Mouse (Mus musculus) liver, adult 2 months (tissue): ENCODE data around the gene Aknad1. TPM values are rescaled to one million over a fixed set of nuclear protein-coding genes. Genes with fewer than 3 reads are reported as not detected.

ENCODE experiments used
- DNase-seq: peaks from one replicate; pipeline ENCODE4 v3.0.0-alpha.2; 2011; ENCODE audit warnings: low read depth, low spot score; ENCODE audit errors: extremely low read depth
- H3K27ac ChIP-seq: fragments of 200-500 bp; replicated peaks from 2 replicates; pipeline ENCODE4 v1.5.1; 2012; ENCODE audit warnings: low read depth, mild to moderate bottlenecking, control low read depth, inconsistent platforms, low read length; ENCODE audit not compliant: insufficient read depth
- H3K27me3 ChIP-seq: fragments of 200-500 bp; 2 replicates; pipeline ENCODE4 v1.6.1; 2012; ENCODE audit warnings: mild to moderate bottlenecking, moderate library complexity, low read length, inconsistent platforms; ENCODE audit not compliant: control insufficient read depth, insufficient read depth
- H3K36me3 ChIP-seq: fragments of 200-500 bp; 2 replicates; pipeline ENCODE4 v1.6.1; 2012; ENCODE audit warnings: low read length, inconsistent platforms; ENCODE audit not compliant: control insufficient read depth, insufficient read depth
- H3K4me1 ChIP-seq: fragments of 200-500 bp; 2 replicates; pipeline ENCODE4 v1.6.1; 2011; ENCODE audit warnings: low read length; ENCODE audit not compliant: control insufficient read depth, insufficient read depth
- H3K4me3 ChIP-seq: fragments of 200-500 bp; 2 replicates; pipeline ENCODE4 v1.5.1; 2011; ENCODE audit warnings: low read depth, mild to moderate bottlenecking, control low read depth, low read length, moderate library complexity; ENCODE audit not compliant: insufficient read depth
- H3K79me2 ChIP-seq: fragments of 200-500 bp; 2 replicates; pipeline ENCODE4 v1.6.1; 2012; ENCODE audit warnings: inconsistent platforms, mild to moderate bottlenecking, low read length, moderate library complexity; ENCODE audit not compliant: control insufficient read depth, insufficient read depth
- H3K9ac ChIP-seq: fragments of 200-500 bp; 2 replicates; pipeline ENCODE4 v1.6.1; 2012; ENCODE audit warnings: low read depth, mild to moderate bottlenecking, control low read depth, inconsistent platforms, low read length
- CTCF ChIP-seq: fragments of 200-500 bp; IDR thresholded peaks from 2 replicates; pipeline ENCODE4 v1.5.1; 2011; ENCODE audit warnings: low read depth, low read length, control low read depth
- POLR2A ChIP-seq: fragments of 200-500 bp; IDR thresholded peaks from 2 replicates; pipeline ENCODE4 v1.6.1; 2011; ENCODE audit warnings: low read length, control low read depth; ENCODE audit not compliant: insufficient read depth; ENCODE audit errors: extremely low read depth
- WGBS: fragments of 180-500 bp; shearing (Covaris S2); methylation state at CpG from one replicate; pipeline ENCODE4 v1.1.7; 2018; 5-methylcytosine and 5-hydroxymethylcytosine counted together
- polyA plus RNA-seq: library from polyadenylated mRNA; depleted of rRNA; stranded (reverse); fragments of >200 nt; gene quantifications from 2 replicates; pipeline ENCODE4 v1.2.3, GENCODE M21; 2012; rRNA removed
- total RNA-seq: library from RNA; depleted of rRNA; stranded (reverse); fragments of >200 nt; gene quantifications from 2 replicates; pipeline ENCODE4 v1.2.3, GENCODE M21; 2014; rRNA removed

Aknad1 gene
- not detected in 2 replicates for total RNA-seq
- polyA plus RNA-seq = not detected in 2 replicates

- H3K27ac ChIP-seq = no peak within 1 kb of the TSS
- no peak within 1 kb of the TSS for H3K4me3 ChIP-seq
- no peak for DNase-seq
- no peaks in the 10 kb centered on the region for H3K27me3 ChIP-seq
- TF ChIP-seq POLR2A (no peak), CTCF (no peak)
- H3K9ac ChIP-seq = no peak within 1 kb of the TSS
- no peaks in the 10 kb centered on the region for H3K36me3 ChIP-seq
- no peaks in the 10 kb centered on the region for H3K79me2 ChIP-seq
- 83% methylated on average over 8 of the region's 8 CpGs for WGBS
- H3K4me1 ChIP-seq = no peaks in the 10 kb centered on the region
These were observed at the start of gene Aknad1 for GRCm38 (mm10) chr3:108739045-108739708. TSS of gene Aknad1 (plus strand) at chr3:108739658.

- Histone ChIP-seq H3K4me1 (no peaks in the 10 kb centered on the region), H3K27me3 (no peaks in the 10 kb centered on the region), H3K27ac (no peak overlapping the region), H3K36me3 (peaks cover 2% of the 10 kb centered on the region), H3K79me2 (no peaks in the 10 kb centered on the region), H3K4me3 (no peak overlapping the region), H3K9ac (no peak overlapping the region)
- TF ChIP-seq CTCF (no peak), POLR2A (no peak)
- WGBS = 89% methylated on average over 4 of the region's 4 CpGs
- no peak for DNase-seq
These were observed 49.5 kb upstream of the Aknad1 start for GRCm38 (mm10) chr3:108689979-108690378.

GRCm38 (mm10) chr3:108694321-108694720 is 45.1 kb upstream of the Aknad1 start:
- Histone ChIP-seq H3K79me2 (no peaks in the 10 kb centered on the region), H3K4me3 (no peak overlapping the region), H3K4me1 (no peaks in the 10 kb centered on the region), H3K9ac (no peak overlapping the region), H3K36me3 (peaks cover 13% of the 10 kb centered on the region), H3K27me3 (no peaks in the 10 kb centered on the region), H3K27ac (no peak overlapping the region)
- TF ChIP-seq CTCF = no peak
- no peak for TF ChIP-seq POLR2A
- WGBS = 89% methylated on average over 9 of the region's 9 CpGs
- no peak for DNase-seq

GRCm38 (mm10) chr3:108698662-108699061 is 40.8 kb upstream of the Aknad1 start:
- WGBS = 96% methylated on average over 8 of the region's 8 CpGs
- no peak for DNase-seq

GRCm38 (mm10) chr3:108699786-108700185 is 39.7 kb upstream of the Aknad1 start:
- 86% methylated on average over 4 of the region's 4 CpGs for WGBS
- peaks cover 16% of the 10 kb centered on the region for H3K36me3 ChIP-seq
- H3K79me2 ChIP-seq = no peaks in the 10 kb centered on the region

More at GRCm38 (mm10) chr3:108698662-108699061, 40.8 kb upstream of the Aknad1 start:
- H3K4me3 ChIP-seq = no peak overlapping the region
- H3K79me2 ChIP-seq = no peaks in the 10 kb centered on the region
- no peak overlapping the region for H3K27ac ChIP-seq
- no peak for TF ChIP-seq CTCF
- no peak for TF ChIP-seq POLR2A
- no peak overlapping the region for H3K9ac ChIP-seq
- H3K4me1 ChIP-seq = no peaks in the 10 kb centered on the region
- no peaks in the 10 kb centered on the region for H3K27me3 ChIP-seq
- peaks cover 16% of the 10 kb centered on the region for H3K36me3 ChIP-seq

GRCm38 (mm10) chr3:108701256-108701655 is 38.2 kb upstream of the Aknad1 start:
- no peak overlapping the region for H3K27ac ChIP-seq
- no peak for TF ChIP-seq POLR2A
- TF ChIP-seq CTCF = 0 out of 2 replicates have a peak, but pooled peaks have one; percentile 27
- H3K79me2 ChIP-seq = no peaks in the 10 kb centered on the region
- H3K4me3 ChIP-seq = no peak overlapping the region
- peak; percentile 59 for DNase-seq
- WGBS = 72% methylated on average over 1 of the region's 1 CpGs
- H3K36me3 ChIP-seq = peaks cover 11% of the 10 kb centered on the region
- H3K4me1 ChIP-seq = no peaks in the 10 kb centered on the region
- H3K27me3 ChIP-seq = no peaks in the 10 kb centered on the region
- no peak overlapping the region for H3K9ac ChIP-seq

More at GRCm38 (mm10) chr3:108699786-108700185, 39.7 kb upstream of the Aknad1 start:
- Histone ChIP-seq H3K4me3 (no peak overlapping the region), H3K4me1 (no peaks in the 10 kb centered on the region), H3K27ac (no peak overlapping the region), H3K9ac (no peak overlapping the region), H3K27me3 (no peaks in the 10 kb centered on the region)
- no peak for DNase-seq
- TF ChIP-seq POLR2A (no peak), CTCF (no peak)
